Mouse (Mus musculus) yolk sac, embryonic 10.5 days (tissue): ENCODE data around the gene Fam168b.

Experiments
- DNase-seq: peaks from one replicate; pipeline ENCODE4 v3.0.0-alpha.2; 2017; ENCODE audit warnings: low spot score

Gene Fam168b

DNA sequence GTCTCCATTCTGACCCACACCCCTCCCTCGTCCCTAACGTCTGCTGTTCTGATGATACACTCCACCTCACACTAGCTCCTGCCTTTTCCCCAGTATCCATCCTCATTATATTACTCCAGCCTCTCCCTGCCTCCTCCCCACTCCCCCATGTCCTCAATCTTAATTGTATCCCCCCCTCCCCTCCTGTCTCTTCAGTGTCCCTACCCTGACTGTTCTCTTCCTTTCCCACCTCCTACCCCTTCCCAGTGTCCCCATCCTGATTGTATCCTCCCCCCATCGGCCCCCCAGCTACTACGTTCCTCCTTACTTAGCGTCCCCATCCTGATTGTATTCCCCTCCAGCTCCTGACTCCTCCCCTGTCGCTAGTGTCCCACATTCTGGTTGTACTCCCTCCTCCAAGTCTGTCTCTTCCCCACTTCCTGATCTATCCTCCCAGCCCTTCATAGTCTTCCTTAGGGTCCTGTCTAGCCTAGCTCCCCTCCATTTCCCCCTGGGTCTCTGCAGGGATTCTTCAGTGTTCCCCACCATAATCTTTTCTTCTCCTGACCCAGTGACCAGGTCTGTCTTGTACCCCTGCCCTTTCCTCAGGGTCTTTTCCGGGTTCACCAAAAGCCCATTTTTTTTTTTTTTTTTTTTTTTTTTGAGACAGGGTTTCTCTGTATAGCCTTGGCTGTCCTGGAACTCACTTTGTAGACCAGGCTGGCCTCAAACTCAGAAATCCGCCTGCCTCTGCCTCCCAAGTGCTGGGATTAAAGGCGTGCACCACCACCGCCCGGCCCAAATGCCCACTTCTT lies 7.7 kb upstream of the Fam168b start:
- DNase-seq, result no peak

DNA sequence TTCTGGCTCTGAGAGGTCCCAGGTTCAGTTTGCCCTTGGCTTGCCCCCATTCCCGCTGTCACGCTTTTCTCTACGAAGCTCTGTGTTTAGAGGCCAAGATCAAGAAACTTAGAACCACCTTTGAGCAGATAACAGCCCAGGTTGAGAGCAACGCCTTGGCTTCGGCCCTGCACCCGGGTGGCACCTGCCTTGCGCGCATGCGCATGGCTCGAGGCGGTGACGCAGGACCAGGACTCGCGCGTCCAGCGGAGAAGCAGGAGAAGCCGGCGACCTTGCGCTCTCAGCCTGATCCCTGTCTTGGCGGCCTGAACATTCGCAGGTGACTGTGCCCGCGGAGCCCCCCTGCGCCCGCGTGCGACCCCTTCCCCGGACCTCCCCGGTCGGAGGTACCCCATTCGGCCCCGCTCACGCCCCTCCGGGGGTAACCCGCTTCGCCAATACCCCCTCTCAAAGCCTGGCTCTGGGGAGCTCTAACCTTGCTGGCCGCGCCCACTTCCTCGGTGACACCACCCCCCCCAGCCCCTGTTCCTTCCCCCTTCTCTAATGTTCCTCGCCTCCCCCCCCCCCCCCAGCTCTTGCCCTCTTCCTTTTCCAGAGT lies 7.0 kb upstream of the Fam168b start, which contains the start of gene Plekhb2:
Gene Plekhb2, plus strand, starts transcription at position 232 of the 598 bp plus-strand sequence.
- peak; percentile 77 for DNase-seq

DNA sequence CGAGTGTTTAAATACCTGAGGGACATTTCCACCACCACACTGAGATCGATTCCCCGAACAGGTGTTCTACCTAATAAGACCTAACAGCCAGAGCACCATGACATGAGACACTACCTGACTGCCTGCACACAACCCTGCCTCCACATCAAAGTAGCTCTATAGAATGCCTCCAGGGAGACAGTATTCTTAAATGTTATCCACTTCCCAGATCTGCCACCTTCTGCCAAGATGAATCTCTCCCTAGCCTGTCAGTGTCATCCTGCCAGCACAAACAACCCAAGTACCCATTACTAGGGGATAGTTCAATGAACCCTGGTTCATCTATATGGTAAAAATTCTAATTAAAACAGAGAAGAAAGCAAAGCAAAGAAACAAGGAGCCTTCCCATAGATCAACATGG lies 4.2 kb upstream of the Fam168b start:
- no peak for DNase-seq

DNA sequence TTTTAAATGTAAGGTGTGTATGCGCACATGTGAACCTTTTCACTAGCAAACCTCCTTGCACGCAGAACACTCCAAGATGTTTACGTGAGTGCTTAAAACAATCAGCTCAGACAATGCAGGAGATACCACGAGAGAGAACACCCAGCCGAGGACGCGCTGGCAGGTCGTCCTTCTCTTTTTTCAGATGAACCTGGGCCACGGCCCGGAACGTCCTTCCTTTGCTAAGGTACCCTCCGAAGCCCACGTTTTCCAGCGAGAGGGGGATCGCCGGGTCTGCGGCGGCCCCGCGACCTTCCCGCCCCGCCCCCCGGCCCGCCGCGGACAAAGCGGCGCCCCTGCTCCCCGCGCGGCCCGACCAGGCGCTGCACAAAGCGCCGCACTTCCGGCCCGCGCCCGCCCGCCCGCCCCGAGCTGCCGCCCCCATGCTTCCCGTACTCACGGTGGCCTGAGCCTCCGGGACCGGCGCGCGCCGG lies 440 bp downstream of the Fam168b start:
- peak; percentile 81 for DNase-seq

DNA sequence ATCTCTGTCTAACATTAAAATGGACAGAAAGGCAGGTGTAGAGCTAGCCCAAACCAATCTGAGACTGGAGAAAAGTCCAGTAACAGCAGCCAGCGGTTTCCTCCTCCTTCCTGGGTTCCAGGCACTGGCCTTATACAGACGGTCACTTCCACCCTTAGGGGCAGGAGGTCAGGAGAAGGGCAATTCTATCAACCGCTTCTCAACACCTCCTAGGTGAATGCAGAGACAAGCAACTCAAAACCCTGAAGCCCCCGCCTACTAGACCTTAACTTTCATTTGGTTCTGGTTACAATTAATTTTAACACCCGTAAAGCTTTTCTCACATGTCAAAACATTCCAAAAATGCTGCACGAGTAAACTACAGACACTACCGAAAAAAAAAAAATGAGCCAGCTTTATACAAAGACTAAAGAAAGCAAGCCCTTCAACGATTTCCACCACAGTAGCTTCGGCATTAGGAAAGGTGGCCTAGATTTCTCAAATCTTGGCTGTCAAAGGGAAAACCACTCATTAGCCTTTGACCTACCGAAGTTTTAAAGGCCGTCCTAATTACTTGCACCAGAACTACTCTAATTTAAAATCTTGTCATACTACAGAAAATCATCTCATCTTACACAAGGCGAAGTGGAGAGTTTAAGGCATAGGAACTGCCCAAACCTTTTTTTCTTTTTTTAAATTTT lies 1.0 kb downstream of the Fam168b start:
- peak; percentile 27 for DNase-seq

DNA sequence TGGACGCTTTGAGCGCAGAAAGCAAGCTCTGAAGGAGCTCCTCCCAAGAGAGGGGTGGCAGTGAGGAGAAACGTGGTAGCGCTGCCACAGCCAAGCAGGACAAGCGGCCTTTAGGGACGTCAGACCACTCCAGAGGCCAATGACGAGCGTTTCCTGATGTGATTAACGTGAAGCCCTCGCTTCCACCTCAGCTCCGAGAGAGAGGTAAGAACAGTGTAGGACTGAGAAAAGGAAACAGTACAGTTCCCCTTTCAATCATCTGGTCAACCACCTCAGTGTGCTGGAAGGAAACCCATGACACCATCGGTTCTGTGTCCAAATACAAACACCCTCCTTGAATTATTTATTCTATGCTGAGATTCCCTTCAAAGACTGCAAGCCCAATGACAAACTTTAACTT lies 3.6 kb downstream of the Fam168b start:
- DNase-seq, result no peak

DNA sequence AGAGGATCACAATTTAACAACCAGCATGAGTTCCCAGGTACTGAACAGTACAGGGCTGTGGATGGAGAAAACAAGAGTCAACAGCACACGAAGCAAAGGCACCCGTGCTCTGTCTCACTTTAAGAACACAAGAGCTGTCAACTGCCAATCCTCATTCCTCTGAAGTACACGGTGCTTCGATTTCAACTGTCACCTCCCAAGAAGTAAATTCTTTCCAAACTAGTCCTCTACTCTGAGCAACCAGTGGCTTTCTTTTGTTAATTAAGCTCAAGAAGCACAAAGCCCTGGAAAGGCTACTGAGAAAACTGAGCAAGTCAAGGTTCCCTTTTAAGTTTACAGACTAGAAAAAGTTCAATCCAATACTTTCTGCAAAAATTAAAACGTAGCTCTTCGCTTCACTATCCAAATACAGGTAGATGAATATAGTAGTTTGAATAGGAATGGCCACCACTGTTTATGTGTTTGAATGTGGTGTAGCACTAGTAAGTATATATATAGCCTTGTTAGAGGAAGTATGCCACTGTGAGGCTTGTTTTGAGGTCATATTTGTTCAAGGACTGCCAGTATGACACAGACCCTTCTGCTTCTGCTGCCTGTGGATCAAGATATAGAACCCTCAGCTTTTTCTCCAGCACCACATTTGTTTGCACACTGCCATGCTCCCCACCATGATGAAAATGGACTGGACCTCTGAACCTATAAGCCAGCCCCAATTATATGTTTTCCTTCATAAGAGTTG lies 4.7 kb downstream of the Fam168b start:
- no peak for DNase-seq

DNA sequence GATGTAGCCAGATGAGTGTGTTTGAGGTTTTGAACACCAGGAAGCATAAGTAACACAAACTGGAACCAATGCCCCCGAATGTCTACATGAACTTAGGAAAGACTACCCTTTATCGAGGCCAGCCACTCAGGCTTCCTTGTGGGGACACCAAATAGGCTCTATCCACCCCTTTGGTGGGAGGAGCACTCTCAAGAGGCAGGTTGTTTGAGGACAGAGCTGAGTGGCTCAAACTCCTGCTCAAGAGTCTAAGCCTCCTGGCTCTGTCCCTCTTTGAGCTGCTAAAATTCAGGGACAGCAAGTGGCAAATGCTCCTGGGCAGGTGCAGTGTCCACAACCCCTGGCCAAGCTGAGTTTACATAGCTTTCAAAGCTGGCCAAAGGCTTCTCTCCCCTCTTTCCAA lies 8.0 kb downstream of the Fam168b start:
- no peak for DNase-seq

DNA sequence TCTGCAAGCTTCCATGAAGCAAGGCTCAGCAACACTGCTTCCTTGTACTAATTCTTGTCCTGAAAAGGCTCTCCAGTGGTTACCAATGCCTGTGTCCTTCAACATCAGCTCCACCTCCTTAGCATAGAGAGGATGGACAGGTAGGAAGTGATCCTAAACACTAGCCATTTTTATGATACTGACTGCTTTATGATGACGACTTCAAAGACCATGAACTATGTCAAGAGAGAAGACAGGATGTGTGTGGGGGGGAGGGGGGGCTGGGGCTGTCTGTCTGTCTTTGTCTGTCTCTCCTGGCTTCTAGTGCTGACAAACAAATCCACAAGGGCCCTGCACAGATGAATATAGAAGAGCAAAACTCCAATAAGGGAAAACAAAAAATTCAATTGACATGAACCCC lies 11.5 kb downstream of the Fam168b start:
- DNase-seq, result no peak

DNA sequence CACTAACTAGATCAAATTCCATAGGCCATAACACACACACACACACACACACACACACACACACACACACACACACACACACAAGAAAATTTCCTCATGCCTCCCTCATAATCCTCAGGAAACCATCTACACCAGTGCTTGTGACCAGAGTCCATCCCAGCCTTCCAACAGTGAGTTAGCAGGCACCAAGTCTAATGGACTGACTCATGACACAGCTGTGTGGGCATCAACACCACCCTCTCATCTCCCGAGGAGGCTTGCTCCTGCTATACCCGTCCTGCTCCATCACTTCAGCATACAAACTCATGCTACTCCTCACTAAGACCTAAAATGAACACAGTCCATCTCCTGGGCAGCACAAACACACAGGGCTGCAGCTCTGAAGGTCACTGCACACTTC lies 11.9 kb downstream of the Fam168b start:
- DNase-seq, result no peak

DNA sequence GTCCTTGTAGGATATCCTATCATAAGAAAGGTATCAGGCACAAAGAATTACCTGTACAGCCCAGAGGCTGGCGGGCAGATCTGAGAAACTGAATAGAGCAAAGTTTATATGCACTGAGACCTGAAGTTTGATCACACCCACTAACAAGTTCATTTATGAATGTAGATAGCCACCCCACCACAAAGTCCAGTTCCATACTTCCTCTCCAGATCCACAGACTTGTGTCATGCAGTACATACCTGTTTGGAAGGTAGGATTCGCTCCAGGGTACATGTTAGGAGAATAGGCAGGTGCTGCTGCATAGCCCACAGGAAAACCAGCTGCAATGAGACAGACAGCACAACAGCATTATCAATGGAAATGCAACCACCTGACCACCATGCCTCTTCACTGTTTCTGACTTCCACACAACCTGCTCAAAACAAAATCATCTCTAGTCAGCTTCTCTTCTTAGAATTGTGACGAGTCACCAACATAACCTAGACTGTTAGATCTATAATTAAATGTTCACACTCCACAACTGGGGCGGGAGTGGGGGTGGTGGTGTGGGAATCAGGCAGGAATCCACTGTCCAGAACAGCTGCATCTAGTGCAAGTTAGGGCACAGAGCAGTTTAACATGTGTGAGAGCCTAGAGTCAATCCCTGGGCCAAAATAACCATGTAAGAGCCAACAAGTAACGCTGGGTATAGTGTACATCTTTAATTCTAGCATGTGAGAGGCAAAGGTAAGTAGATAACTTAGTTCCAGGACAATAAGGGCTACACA lies 14.2 kb downstream of the Fam168b start:
- no peak for DNase-seq

DNA sequence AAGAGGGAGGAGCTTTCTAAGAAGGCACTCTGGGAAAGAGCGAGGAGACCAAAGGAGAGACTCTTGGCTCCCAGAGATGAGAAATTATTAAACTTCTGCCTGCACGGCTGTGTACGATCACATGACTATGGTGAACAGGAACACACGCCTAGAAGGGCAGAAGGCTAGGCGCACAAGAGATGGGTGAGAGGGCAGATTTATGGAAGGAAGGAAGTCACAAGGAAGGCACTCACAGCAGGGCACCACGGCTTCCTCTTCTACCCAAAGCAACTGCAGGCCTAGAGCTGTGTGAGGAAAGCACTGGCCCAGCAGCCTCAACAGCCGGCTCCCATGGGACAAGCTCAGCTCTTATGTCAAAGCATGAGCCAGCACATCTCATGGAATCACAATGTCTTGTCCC lies 15.0 kb downstream of the Fam168b start:
- no peak for DNase-seq

DNA sequence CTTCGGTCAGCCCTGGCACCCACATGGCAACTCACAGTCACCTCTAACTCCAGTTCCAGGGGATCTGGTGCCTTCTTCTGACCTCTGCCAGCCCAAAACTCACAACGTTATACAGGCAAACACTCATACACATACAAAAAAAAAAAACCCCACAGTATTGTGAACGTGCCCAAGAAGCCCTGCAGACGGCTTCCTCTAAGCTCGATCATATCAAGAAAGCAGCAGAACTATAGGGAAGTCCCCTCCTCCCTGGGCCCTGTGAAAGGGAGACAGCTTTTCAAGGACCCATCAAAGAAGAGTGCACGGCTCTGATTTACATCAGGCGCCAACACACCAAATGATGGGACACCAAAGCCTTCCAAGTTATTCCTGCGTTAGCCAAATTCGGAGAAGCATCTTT lies 17.0 kb downstream of the Fam168b start:
- DNase-seq, result no peak

DNA sequence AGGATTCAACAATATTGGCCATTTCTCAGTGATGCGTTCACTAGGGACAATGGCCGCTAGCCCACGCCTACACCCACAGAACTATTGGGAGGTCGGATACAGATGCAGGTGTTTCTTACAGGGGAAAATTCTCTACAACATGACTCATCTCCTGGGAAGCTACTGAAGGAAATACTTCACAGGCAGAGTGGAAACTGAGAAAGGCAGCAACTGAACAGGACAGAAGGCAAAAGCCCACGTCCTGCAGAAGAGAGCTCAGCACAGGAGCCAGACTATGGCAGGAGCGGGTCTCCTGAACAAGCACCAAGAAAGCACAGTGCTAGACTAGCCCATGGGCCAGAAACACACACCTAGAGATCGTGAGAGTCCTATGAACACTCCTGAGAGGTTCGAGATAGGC lies 18.7 kb downstream of the Fam168b start:
- DNase-seq, result no peak

DNA sequence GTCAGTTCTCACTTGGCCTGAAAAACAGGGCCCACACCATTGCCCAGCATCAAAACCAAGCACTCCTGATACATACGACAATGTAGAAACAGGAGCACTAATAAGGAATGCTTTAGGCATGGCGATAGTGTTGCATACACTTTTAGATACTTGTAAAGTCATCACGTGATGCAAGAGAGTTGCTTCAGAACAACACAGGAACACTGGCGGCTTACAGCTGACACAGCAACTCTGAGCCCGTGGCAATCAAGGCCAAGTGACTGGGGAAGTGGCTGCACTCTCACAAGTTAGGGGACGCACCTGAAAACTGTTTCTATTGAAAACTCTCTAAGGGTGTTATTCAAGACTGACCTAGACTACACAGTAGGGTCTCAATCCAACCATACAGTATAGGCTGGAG lies 19.5 kb downstream of the Fam168b start:
- no peak for DNase-seq

DNA sequence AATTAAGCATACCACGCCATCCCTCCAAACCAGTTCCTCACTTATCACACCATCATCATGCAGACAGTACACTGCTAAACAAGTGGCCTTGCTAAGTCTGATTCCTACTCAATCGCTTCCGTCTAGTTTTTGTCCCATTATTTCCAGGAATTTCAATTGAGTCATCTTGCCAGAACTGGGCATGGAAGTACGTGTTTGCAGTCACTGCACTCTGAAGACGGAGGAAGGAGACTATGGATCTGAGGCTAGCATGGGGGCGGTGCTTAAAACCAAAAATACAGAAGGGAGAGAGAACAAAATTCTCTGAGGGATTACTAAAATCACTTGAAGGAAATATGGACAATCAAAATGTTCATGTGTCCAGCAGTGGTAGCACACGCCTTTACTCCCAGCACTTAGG lies 20.1 kb downstream of the Fam168b start:
- DNase-seq, result no peak

DNA sequence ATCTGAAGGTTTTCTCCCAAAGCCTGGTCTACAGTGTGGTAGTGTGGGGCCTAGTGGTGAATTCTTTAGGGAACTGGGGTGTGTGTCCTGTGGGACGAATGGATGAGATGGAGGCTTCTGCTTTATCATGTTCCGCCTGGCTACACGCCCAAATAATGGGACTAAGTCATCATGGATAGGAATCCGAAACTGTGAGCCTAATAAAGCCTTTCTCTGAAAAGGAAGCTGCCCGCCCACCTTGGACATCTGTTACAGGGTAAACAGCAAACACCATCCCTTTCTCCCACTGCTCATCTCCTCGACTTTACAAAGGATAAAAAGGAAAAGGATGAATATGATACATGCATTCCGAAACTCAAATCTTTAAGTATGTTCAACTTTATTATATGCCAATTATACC lies 20.9 kb downstream of the Fam168b start:
- no peak for DNase-seq

DNA sequence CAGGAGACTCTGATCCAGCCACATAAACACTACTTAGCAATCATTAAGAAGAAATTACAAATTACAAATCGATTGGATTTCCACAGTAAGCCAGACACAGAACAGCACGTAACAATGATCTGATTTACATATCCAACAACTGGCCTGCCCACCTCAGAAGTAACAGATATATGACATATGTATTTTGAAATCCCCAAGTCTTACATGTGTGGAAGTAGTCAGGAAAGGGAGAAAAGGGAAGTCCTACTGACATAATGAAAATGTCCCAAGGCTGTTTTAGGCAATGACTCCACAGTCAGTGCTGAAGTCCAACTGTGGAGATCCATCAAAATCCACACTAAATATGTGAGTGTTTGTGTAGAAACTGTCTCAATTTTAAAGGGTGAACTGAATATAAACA lies 21.5 kb downstream of the Fam168b start:
- no peak for DNase-seq

DNA sequence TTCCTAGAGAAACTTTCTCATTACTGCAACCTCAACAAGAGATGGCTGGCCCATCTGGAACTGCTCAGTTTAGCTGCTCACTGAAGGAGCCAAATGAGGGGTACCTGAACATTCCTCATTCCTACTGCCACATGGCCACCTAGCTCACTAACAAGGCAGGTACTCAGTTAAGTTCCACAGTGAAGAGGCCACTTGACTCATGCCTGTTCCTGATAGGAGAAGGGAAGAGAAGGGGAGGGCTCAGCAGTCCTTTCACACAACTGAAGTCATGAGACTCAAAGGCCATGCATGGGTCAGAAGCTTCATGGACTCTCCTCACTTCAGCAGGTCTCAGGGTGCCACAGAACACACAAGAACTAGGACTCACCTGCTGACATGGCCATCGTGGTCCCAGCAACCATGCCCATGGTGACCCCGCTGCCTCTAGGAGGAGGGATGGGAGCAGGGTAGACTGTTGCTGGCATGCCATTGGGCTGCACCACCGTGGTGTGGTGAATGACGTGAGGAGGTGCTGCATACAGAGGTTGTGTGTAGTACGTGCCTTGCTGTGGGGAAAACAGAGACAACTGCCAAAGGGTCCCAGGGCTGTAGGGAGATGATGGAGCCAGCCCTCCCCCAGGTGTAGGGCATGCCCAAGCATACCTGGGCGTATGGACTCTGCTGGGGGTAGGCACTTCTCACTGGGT lies 23.5 kb downstream of the Fam168b start:
- no peak for DNase-seq

DNA sequence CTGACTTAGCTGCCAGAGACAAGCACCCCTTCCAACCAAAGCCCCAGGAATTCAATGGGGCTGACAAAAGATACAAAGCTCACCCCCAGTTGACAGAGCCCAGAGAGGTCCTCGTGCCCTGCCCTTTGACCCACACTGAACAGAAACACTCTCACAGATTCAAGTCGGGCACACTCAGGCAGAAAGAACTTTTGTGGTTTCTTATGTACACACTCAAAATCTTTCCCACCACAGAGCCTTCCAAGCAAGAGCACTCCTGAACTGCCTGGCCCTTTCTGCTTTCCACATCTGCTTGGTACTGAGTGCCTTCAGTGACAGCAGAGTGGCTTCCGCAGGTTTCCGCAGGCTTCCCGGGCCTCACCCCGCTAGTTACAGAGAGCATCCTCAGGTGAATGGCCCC lies 27.0 kb downstream of the Fam168b start:
- DNase-seq, result no peak
